ENCODE assay signal across 25 mouse cellular contexts in genomic region chr11:15984517-15984916, GRCm38 (mm10).
DNase-seq lines count a peak whose midpoint lies in the region; ATAC-seq and TF ChIP-seq lines count a peak whose summit lies in the region.
"Had no signal": no experiment of that assay in that cellular context is flagged by ENCODE, and none has a peak within 500 bp of the region (broad histone marks: within the 10 kb centered on the region; RNA-seq: fewer than 3 reads in every experiment).

No protein-coding gene starts in this region.

- no peak for TF ChIP-seq POLR2A in CH12.LX (IDR thresholded peaks at IDR 0.05; ENCODE audit: low read depth, low read length)
- no peak for TF ChIP-seq POLR2A in brain, embryonic 14.5 days (IDR thresholded peaks at IDR 0.05; ENCODE audit: borderline replicate concordance, extremely low read depth, insufficient read depth, insufficient read length, poor library complexity, severe bottlenecking)

- in situ Hi-C loops in CH12.LX (cut with MboI; ENCODE audit: low pct_ligation_motif_present, low pct_unique_long_range_greater_than_20kb, low sequenced_read_pairs) = no loop called here

- H3K36me3 ChIP-seq in hindbrain, postnatal 0 days (ENCODE audit: insufficient read depth, low read length) = no peaks in the 10 kb centered on the region
- no peaks in the 10 kb centered on the region for H3K36me3 ChIP-seq in hindbrain, embryonic 14.5 days (replicated peaks; ENCODE audit: control insufficient read depth, insufficient read depth)
- no peaks in the 10 kb centered on the region for H3K36me3 ChIP-seq in midbrain, embryonic 15.5 days (replicated peaks)
- H3K36me3 ChIP-seq in midbrain, embryonic 10.5 days = no peaks in the 10 kb centered on the region
- no peaks in the 10 kb centered on the region for H3K36me3 ChIP-seq in CH12.LX (replicated peaks in 1 of 2; ENCODE audit: control insufficient read depth in 1 of 2, insufficient read depth in 1 of 2, low read length in 1 of 2)
- H3K36me3 ChIP-seq: embryonic facial prominence, embryonic 12.5 days; forebrain, embryonic 12.5 days; forebrain, embryonic 15.5 days; heart, embryonic 12.5 days; heart, embryonic 15.5 days; hindbrain, embryonic 12.5 days had no signal

- WGBS in hindbrain, postnatal 0 days = 73% methylated on average over 4 of the region's 4 CpGs
- WGBS in hindbrain, embryonic 14.5 days = 73% methylated on average over 4 of the region's 4 CpGs
- WGBS in midbrain, embryonic 15.5 days = 61% methylated on average over 4 of the region's 4 CpGs
- WGBS in midbrain, embryonic 10.5 days = 76% methylated on average over 4 of the region's 4 CpGs

- ATAC-seq in hindbrain, postnatal 0 days = no peak
- ATAC-seq in hindbrain, embryonic 14.5 days (ENCODE audit: low FRiP score) = no peak
- ATAC-seq in midbrain, embryonic 15.5 days (replicated peaks) = peak; percentile 56
- ATAC-seq: activated CD4-positive, CD25-positive, alpha-beta regulatory T cell, adult 4 months; CD4-positive, CD25-positive, alpha-beta regulatory T cell, adult 4 months; forebrain, embryonic 15.5 days had no signal

- peak; percentile 6 for DNase-seq in hindbrain, postnatal 0 days (ENCODE audit: low spot score)
- no peak for DNase-seq in hindbrain, embryonic 14.5 days (ENCODE audit: low spot score)
- no peak for DNase-seq in midbrain, embryonic 10.5 days (ENCODE audit: low spot score)
- DNase-seq in CH12.LX (ENCODE audit: extremely low read depth) = peak; percentile 60
- DNase-seq in brain, embryonic 14.5 days (ENCODE audit: low read depth) = peak; percentile 47
- no peak for DNase-seq in layer of hippocampus, adult 18-20 months (ENCODE audit: low spot score in 2 of 2)
- DNase-seq: adrenal gland, adult 8-10 months; adrenal gland, postnatal 25 days; cerebellum, adult 18-20 months; cerebellum, adult 9-10 months; cerebellum, postnatal 14 days; gastrocnemius, postnatal 25 days; heart, adult 18-20 months; heart, postnatal 14 days; heart, postnatal 4 days had no signal

- no peak overlapping the region for H3K9ac ChIP-seq in hindbrain, postnatal 0 days (replicated peaks; ENCODE audit: low read length)
- H3K9ac ChIP-seq in hindbrain, embryonic 14.5 days = no peak overlapping the region
- H3K9ac ChIP-seq in midbrain, embryonic 15.5 days = no peak overlapping the region
- H3K9ac ChIP-seq in CH12.LX (ENCODE audit: insufficient read depth, low read depth) = no peak overlapping the region
- H3K9ac ChIP-seq: embryonic facial prominence, embryonic 12.5 days; forebrain, embryonic 12.5 days; forebrain, embryonic 15.5 days; heart, embryonic 12.5 days; heart, embryonic 15.5 days; hindbrain, embryonic 12.5 days had no signal

- dilution Hi-C loops in CH12.LX (cut with MboI; ENCODE audit: extremely low pct_ligation_motif_present, extremely low pct_unique_long_range_greater_than_20kb, low sequenced_read_pairs) = no loop called here

- H3K27ac ChIP-seq in hindbrain, postnatal 0 days = no peak overlapping the region
- no peak overlapping the region for H3K27ac ChIP-seq in hindbrain, embryonic 14.5 days
- no peak overlapping the region for H3K27ac ChIP-seq in midbrain, embryonic 15.5 days
- H3K27ac ChIP-seq in midbrain, embryonic 10.5 days (replicated peaks) = no peak overlapping the region
- H3K27ac ChIP-seq in CH12.LX (ENCODE audit: insufficient read depth, low read depth) = no peak overlapping the region
- H3K27ac ChIP-seq: embryonic facial prominence, embryonic 12.5 days; forebrain, embryonic 12.5 days; forebrain, embryonic 15.5 days; heart, embryonic 15.5 days; hindbrain, embryonic 12.5 days had no signal

- H3K4me3 ChIP-seq in hindbrain, postnatal 0 days (ENCODE audit: low read length) = no peak overlapping the region
- H3K4me3 ChIP-seq in hindbrain, embryonic 14.5 days (replicated peaks; ENCODE audit: low read length) = no peak overlapping the region
- H3K4me3 ChIP-seq in midbrain, embryonic 15.5 days = no peak overlapping the region
- no peak overlapping the region for H3K4me3 ChIP-seq in midbrain, embryonic 10.5 days
- no peak overlapping the region for H3K4me3 ChIP-seq in CH12.LX (replicated peaks in 1 of 3; ENCODE audit: low read depth in 2 of 3, low read length in 2 of 3, poor library complexity in 1 of 3)
- H3K4me3 ChIP-seq: embryonic facial prominence, embryonic 12.5 days; erythroblast, embryonic 14.5 days; forebrain, embryonic 12.5 days; forebrain, embryonic 15.5 days; heart, embryonic 12.5 days; heart, embryonic 15.5 days; hindbrain, embryonic 12.5 days had no signal

- no peak for TF ChIP-seq EP300 in CH12.LX (IDR thresholded peaks at IDR 0.05; ENCODE audit: low read length)

- H3K79me2 ChIP-seq in CH12.LX (replicated peaks; ENCODE audit: control insufficient read depth, extremely low read depth, insufficient read depth, poor library complexity, severe bottlenecking) = no peaks in the 10 kb centered on the region

- no peak overlapping the region for H3K4me2 ChIP-seq in hindbrain, postnatal 0 days (ENCODE audit: low read depth, low read length)
- H3K4me2 ChIP-seq in hindbrain, embryonic 14.5 days (replicated peaks) = no peak overlapping the region
- H3K4me2 ChIP-seq in midbrain, embryonic 15.5 days = no peak overlapping the region
- H3K4me2 ChIP-seq in CH12.LX (ENCODE audit: insufficient read depth, low read depth, poor library complexity, severe bottlenecking) = no peak overlapping the region
- H3K4me2 ChIP-seq: embryonic facial prominence, embryonic 12.5 days; forebrain, embryonic 12.5 days; forebrain, embryonic 15.5 days; heart, embryonic 12.5 days; heart, embryonic 15.5 days; hindbrain, embryonic 12.5 days had no signal

- no peak for TF ChIP-seq RAD21 in CH12.LX (IDR thresholded peaks at IDR 0.05; ENCODE audit: low read depth, low read length)

- H3K9me3 ChIP-seq in hindbrain, postnatal 0 days (ENCODE audit: low read length) = no peaks in the 10 kb centered on the region
- H3K9me3 ChIP-seq in hindbrain, embryonic 14.5 days (ENCODE audit: control insufficient read depth, low read length) = no peaks in the 10 kb centered on the region
- H3K9me3 ChIP-seq in midbrain, embryonic 15.5 days = no peaks in the 10 kb centered on the region
- no peaks in the 10 kb centered on the region for H3K9me3 ChIP-seq in midbrain, embryonic 10.5 days (replicated peaks)
- no peaks in the 10 kb centered on the region for H3K9me3 ChIP-seq in CH12.LX (replicated peaks; ENCODE audit: low read length)
- H3K9me3 ChIP-seq: embryonic facial prominence, embryonic 12.5 days; forebrain, embryonic 12.5 days; forebrain, embryonic 15.5 days; heart, embryonic 15.5 days; hindbrain, embryonic 12.5 days had no signal

- H3K4me1 ChIP-seq in hindbrain, postnatal 0 days (ENCODE audit: insufficient read depth, low read length) = no peaks in the 10 kb centered on the region
- H3K4me1 ChIP-seq in hindbrain, embryonic 14.5 days (replicated peaks; ENCODE audit: control insufficient read depth, insufficient read depth, low read length) = no peaks in the 10 kb centered on the region
- no peaks in the 10 kb centered on the region for H3K4me1 ChIP-seq in midbrain, embryonic 15.5 days
- H3K4me1 ChIP-seq in midbrain, embryonic 10.5 days = no peaks in the 10 kb centered on the region
- peaks cover 2 to 65% of the 10 kb centered on the region in 2 experiments; a peak in 2 of 4 replicates for H3K4me1 ChIP-seq in CH12.LX (ENCODE audit: control insufficient read depth in 1 of 2, insufficient read depth in 2 of 2)
- H3K4me1 ChIP-seq: embryonic facial prominence, embryonic 12.5 days; forebrain, embryonic 12.5 days; forebrain, embryonic 15.5 days; heart, embryonic 12.5 days; heart, embryonic 15.5 days; hindbrain, embryonic 12.5 days had no signal

- no peak for TF ChIP-seq CTCF in hindbrain, postnatal 0 days (IDR thresholded peaks at IDR 0.05; ENCODE audit: low read depth)
- TF ChIP-seq CTCF in CH12.LX (conservative IDR thresholded peaks at IDR 0.05 in 1 of 2, IDR thresholded peaks at IDR 0.05 in 1 of 2; ENCODE audit: low read depth in 2 of 2, low read length in 2 of 2) = no peak
- TF ChIP-seq CTCF in brain, embryonic 14.5 days (IDR thresholded peaks at IDR 0.05; ENCODE audit: borderline replicate concordance, extremely low read depth, insufficient read depth, insufficient read length) = no peak

- H3K27me3 ChIP-seq in hindbrain, postnatal 0 days (ENCODE audit: insufficient read depth, low read length) = no peaks in the 10 kb centered on the region
- H3K27me3 ChIP-seq in hindbrain, embryonic 14.5 days (ENCODE audit: control insufficient read depth, insufficient read depth, low read length) = no peaks in the 10 kb centered on the region
- H3K27me3 ChIP-seq in midbrain, embryonic 15.5 days (replicated peaks) = no peaks in the 10 kb centered on the region
- H3K27me3 ChIP-seq in midbrain, embryonic 10.5 days (ENCODE audit: low read depth, poor library complexity, severe bottlenecking) = no peaks in the 10 kb centered on the region
- H3K27me3 ChIP-seq in CH12.LX (replicated peaks) = no peaks in the 10 kb centered on the region
- H3K27me3 ChIP-seq: embryonic facial prominence, embryonic 12.5 days; forebrain, embryonic 12.5 days; forebrain, embryonic 15.5 days; heart, embryonic 12.5 days; heart, embryonic 15.5 days; hindbrain, embryonic 12.5 days had no signal

TF ChIP-seq in CH12.LX, 34 proteins besides CTCF, POLR2A, EP300 and RAD21:
- no peak for TF ChIP-seq ETS1 (conservative IDR thresholded peaks at IDR 0.05; ENCODE audit: low read depth, low read length)
- no peak for TF ChIP-seq MAZ (IDR thresholded peaks at IDR 0.05; ENCODE audit: low read depth, low read length)
- TF ChIP-seq TBP (conservative IDR thresholded peaks at IDR 0.05; ENCODE audit: low read depth, low read length) = no peak
- TF ChIP-seq PAX5 (IDR thresholded peaks at IDR 0.05; ENCODE audit: low read length) = no peak
- no peak for TF ChIP-seq ELF1 (IDR thresholded peaks at IDR 0.05; ENCODE audit: low read depth, low read length)
- TF ChIP-seq JUN (IDR thresholded peaks at IDR 0.05; ENCODE audit: insufficient read depth, low read depth, low read length) = no peak
- TF ChIP-seq MEF2A (IDR thresholded peaks at IDR 0.05; ENCODE audit: borderline replicate concordance, low read depth, low read length) = no peak
- TF ChIP-seq MAFK (IDR thresholded peaks at IDR 0.05; ENCODE audit: insufficient replicate concordance, low read length) = no peak
- TF ChIP-seq NELFE (IDR thresholded peaks at IDR 0.05; ENCODE audit: low read depth, low read length) = no peak
- no peak for TF ChIP-seq CHD1 (IDR thresholded peaks at IDR 0.05; ENCODE audit: low read depth, low read length)
- no peak for TF ChIP-seq CHD2 (IDR thresholded peaks at IDR 0.05; ENCODE audit: low read length)

Comparison
In these comparisons a context has a peak if more than half of its experiments do, and no peak if none do; other contexts are left out.
1. DNase-seq: peak in hindbrain, postnatal 0 days (single experiment), CH12.LX (single experiment) and brain, embryonic 14.5 days (single experiment); none in hindbrain, embryonic 14.5 days (single experiment), midbrain, embryonic 10.5 days (single experiment) and layer of hippocampus, adult 18-20 months (0 of 2).